Mouse (Mus musculus) liver, postnatal 0 days (tissue): Measurements from ENCODE around the gene Slc7a11. TPM values are rescaled to one million over a fixed set of nuclear protein-coding genes. Genes with fewer than 3 reads are reported as not detected.

Experiments
- ATAC-seq: fragments of 200-750 bp; cut with Nextera tagmentation; 2 replicates; pipeline ENCODE4 v1.8.0; 2017; ENCODE audit warnings: mild to moderate bottlenecking, moderate library complexity
- DNase-seq: peaks from one replicate; pipeline ENCODE4 v3.0.0-alpha.2; 2016
- H3K27ac ChIP-seq: fragments of 300-500 bp; sonication (generic); 2 replicates; pipeline ENCODE4 v1.5.1; 2014; ENCODE audit warnings: antibody characterized with exemption, moderate library complexity, mild to moderate bottlenecking, low read depth
- H3K27me3 ChIP-seq: fragments of 300-500 bp; sonication (generic); 2 replicates; pipeline ENCODE4 v1.6.1; 2014; ENCODE audit warnings: low read length, control low read depth, mixed read lengths; ENCODE audit not compliant: insufficient read depth
- H3K36me3 ChIP-seq: fragments of 300-500 bp; sonication (generic); replicated peaks from 2 replicates; pipeline ENCODE4 v1.6.1; 2014; ENCODE audit warnings: mild to moderate bottlenecking, control low read depth, low read length, moderate library complexity, mixed read lengths; ENCODE audit not compliant: insufficient read depth
- H3K4me1 ChIP-seq: fragments of 300-500 bp; sonication (generic); 2 replicates; pipeline ENCODE4 v1.6.1; 2014; ENCODE audit warnings: antibody characterized with exemption, mild to moderate bottlenecking, control low read depth; ENCODE audit not compliant: insufficient read depth
- H3K4me2 ChIP-seq: fragments of 300-500 bp; sonication (generic); 2 replicates; pipeline ENCODE4 v1.6.1; 2014; ENCODE audit warnings: low read depth, mild to moderate bottlenecking, low read length, moderate library complexity, mixed read lengths
- H3K4me3 ChIP-seq: fragments of 300-500 bp; sonication (generic); 2 replicates; pipeline ENCODE4 v1.5.1; 2014; ENCODE audit warnings: low read depth, low read length
- H3K9ac ChIP-seq: fragments of 300-500 bp; sonication (generic); replicated peaks from 2 replicates; pipeline ENCODE4 v1.6.1; 2014; ENCODE audit warnings: mild to moderate bottlenecking, moderate library complexity
- H3K9me3 ChIP-seq: fragments of 300-500 bp; sonication (generic); 2 replicates; pipeline ENCODE4 v1.6.1; 2016; ENCODE audit warnings: mild to moderate bottlenecking, control low read depth, low read length, mixed read lengths
- CTCF ChIP-seq: sonication (generic); IDR thresholded peaks from 2 replicates; pipeline ENCODE4 v1.5.1; 2016; ENCODE audit warnings: antibody characterized with exemption, low read depth
- EP300 ChIP-seq: IDR thresholded peaks from 2 replicates; pipeline ENCODE4 v1.6.1; 2016; ENCODE audit warnings: antibody characterized with exemption, low read depth, mild to moderate bottlenecking
- WGBS: fragments of 180-500 bp; shearing (Covaris S2); extraction: QIAGEN DNeasy Blood & Tissue Kit; methylation state at CpG from one replicate; pipeline ENCODE4 v1.1.7; 2014; ENCODE audit not compliant: insufficient replicate concordance; 5-methylcytosine and 5-hydroxymethylcytosine counted together
- polyA plus RNA-seq: library from polyadenylated mRNA; unstranded; fragments of >200 nt; fragmentation: Nextera tagmentation; extraction: Ambion mirVana; gene quantifications from 2 replicates; pipeline ENCODE4 v1.2.1, GENCODE M21; 2015

Gene Slc7a11
- polyA plus RNA-seq, 1 experiment from 2014 or later: 0.14 TPM

DNA sequence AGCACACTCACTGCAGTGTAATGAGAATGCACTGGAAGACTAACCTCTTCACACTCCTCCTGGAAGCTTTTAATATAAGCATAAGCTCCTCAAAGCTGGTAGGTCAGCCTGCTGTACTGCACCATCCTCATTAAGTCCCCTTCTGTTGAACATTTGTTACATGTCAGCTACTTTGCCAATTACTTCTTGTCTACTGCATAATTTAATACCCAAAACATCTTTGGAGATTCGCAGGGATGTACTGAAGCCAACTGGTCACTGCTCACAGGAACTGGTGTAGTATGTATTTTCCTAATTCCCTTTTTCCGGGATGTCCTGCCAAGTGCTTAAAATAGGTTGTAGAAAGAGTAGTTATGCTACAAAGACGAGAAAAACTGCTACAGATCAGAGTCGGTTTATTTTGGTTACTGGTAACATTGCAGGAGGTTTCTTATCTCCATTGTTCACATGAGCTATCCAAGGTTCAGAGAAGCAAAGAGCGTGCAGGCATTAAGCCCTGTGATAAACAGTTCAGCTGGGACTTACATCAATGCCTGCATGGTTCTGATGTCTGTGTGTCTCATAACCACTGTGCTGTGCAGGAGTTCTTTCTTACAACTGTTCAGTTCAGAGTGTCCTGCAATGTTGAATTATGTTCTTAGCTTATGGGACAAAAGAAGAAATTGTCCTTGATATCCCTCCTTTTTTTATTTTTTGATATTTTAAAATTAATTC is 439.3 kb downstream of the Slc7a11 start:
- Histone ChIP-seq H3K36me3 (no peaks in the 10 kb centered on the region), H3K27me3 (no peaks in the 10 kb centered on the region), H3K4me3 (no peak overlapping the region), H3K4me1 (no peaks in the 10 kb centered on the region), H3K9me3 (no peaks in the 10 kb centered on the region), H3K27ac (no peak overlapping the region), H3K9ac (no peak overlapping the region), H3K4me2 (no peak overlapping the region)
- ATAC-seq (no peak), DNase-seq (no peak)
- TF ChIP-seq EP300 (no peak), CTCF (no peak)
- WGBS: 47% methylated on average over 5 of the region's 5 CpGs

DNA sequence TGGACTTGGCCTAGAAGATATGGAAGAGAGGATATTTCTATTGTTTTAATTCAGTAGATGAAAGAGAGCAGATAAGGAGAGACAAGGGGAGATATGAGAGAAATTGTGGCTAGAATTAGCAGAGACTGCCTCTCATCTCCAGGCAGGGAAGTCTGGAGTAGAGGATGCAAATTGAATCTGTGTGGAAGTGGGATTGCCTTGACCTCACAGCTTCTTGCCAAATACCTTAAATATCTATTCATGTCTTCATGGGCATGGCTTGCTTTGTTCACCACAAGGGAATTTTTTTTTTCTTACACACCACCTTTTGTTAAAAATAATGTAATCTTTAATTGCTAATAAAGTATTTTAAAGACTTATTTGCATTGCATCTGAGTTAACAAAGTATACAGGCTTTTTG is 441.3 kb downstream of the Slc7a11 start:
- no peak overlapping the region for H3K9ac ChIP-seq
- DNase-seq (no peak), ATAC-seq (no peak)
- H3K27ac ChIP-seq: no peak overlapping the region
- H3K4me3 ChIP-seq: no peak overlapping the region
- no peaks in the 10 kb centered on the region for H3K36me3 ChIP-seq
- no peak overlapping the region for H3K4me2 ChIP-seq
- H3K9me3 ChIP-seq: no peaks in the 10 kb centered on the region
- no peak for TF ChIP-seq CTCF
- no peak for TF ChIP-seq EP300
- no peaks in the 10 kb centered on the region for H3K4me1 ChIP-seq
- H3K27me3 ChIP-seq: no peaks in the 10 kb centered on the region

DNA sequence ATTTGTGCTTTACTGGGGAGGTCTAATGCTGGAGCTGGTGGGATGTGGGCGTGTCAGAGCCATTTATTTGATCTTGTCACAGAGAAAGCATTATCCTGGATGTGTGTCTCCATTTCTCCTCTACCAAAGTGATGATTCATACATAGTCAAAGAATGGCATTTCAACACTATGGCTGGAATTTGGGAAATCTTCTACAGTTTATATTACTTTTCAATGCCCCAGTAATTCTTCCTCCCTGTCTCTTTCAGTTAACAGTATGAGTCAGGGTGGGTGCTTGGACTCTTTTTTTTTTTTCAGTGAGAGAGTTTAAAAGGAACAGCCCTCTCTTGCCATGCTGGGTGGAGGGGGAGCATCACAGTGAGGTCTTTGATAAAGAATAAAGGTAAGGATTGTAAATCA is 441.8 kb downstream of the Slc7a11 start:
- no peak overlapping the region for H3K4me3 ChIP-seq
- no peak overlapping the region for H3K9ac ChIP-seq
- ATAC-seq (no peak), DNase-seq (no peak)
- no peaks in the 10 kb centered on the region for H3K27me3 ChIP-seq
- H3K9me3 ChIP-seq: no peaks in the 10 kb centered on the region
- no peaks in the 10 kb centered on the region for H3K36me3 ChIP-seq
- no peaks in the 10 kb centered on the region for H3K4me1 ChIP-seq
- 63% methylated on average over 1 of the region's 1 CpGs for WGBS
- TF ChIP-seq CTCF: no peak
- no peak for TF ChIP-seq EP300
- no peak overlapping the region for H3K27ac ChIP-seq
- no peak overlapping the region for H3K4me2 ChIP-seq

GRCm38 (mm10) chr3:49992891-49993290 is 450.5 kb downstream of the Slc7a11 start:
- no peaks in the 10 kb centered on the region for H3K27me3 ChIP-seq
- H3K36me3 ChIP-seq: no peaks in the 10 kb centered on the region
- no peak for TF ChIP-seq CTCF
- no peak for TF ChIP-seq EP300
- no peak overlapping the region for H3K9ac ChIP-seq
- no peak overlapping the region for H3K27ac ChIP-seq
- no peak for DNase-seq
- no peak for ATAC-seq
- 24% methylated on average over 1 of the region's 1 CpGs for WGBS
- H3K9me3 ChIP-seq: no peaks in the 10 kb centered on the region
- no peak overlapping the region for H3K4me2 ChIP-seq
- H3K4me3 ChIP-seq: no peak overlapping the region
- H3K4me1 ChIP-seq: no peaks in the 10 kb centered on the region

GRCm38 (mm10) chr3:49987236-49987635 is 456.2 kb downstream of the Slc7a11 start:
- H3K9ac ChIP-seq: no peak overlapping the region
- no peaks in the 10 kb centered on the region for H3K36me3 ChIP-seq
- 67% methylated on average over 2 of the region's 2 CpGs for WGBS
- DNase-seq (no peak), ATAC-seq (no peak)
- H3K4me2 ChIP-seq: no peak overlapping the region
- H3K9me3 ChIP-seq: no peaks in the 10 kb centered on the region
- TF ChIP-seq CTCF (no peak), EP300 (no peak)
- H3K27me3 ChIP-seq: no peaks in the 10 kb centered on the region
- H3K4me1 ChIP-seq: no peaks in the 10 kb centered on the region
- no peak overlapping the region for H3K27ac ChIP-seq
- H3K4me3 ChIP-seq: no peak overlapping the region

DNA sequence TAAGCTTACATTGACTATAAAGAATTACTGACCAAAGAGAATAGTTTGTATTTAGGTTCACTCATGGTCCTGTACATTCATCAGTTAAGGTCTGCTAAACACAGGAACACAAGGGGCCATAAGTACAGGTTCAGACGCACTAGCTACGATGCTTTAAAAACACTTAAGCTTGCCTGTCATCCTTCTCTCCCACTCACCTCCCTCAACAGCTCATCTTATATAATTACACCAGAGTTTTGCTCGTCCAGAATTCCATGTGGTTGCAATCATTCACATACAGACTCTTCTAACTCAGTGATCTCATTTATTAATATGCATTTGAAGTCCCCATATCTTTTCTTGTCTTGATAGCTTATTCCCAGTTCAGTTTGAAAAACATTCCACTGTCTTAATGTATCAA is 458.6 kb downstream of the Slc7a11 start:
- no peaks in the 10 kb centered on the region for H3K27me3 ChIP-seq
- H3K4me3 ChIP-seq: no peak overlapping the region
- no peaks in the 10 kb centered on the region for H3K9me3 ChIP-seq
- H3K9ac ChIP-seq: no peak overlapping the region
- TF ChIP-seq CTCF (no peak), EP300 (no peak)
- ATAC-seq (no peak), DNase-seq (no peak)
- no peaks in the 10 kb centered on the region for H3K4me1 ChIP-seq
- H3K27ac ChIP-seq: no peak overlapping the region
- WGBS: 64% methylated on average over 3 of the region's 3 CpGs
- H3K4me2 ChIP-seq: no peak overlapping the region
- no peaks in the 10 kb centered on the region for H3K36me3 ChIP-seq
